Mouse (Mus musculus) G1E (cell line): ENCODE results near the gene Rara.

ENCODE experiments used
- CTCF ChIP-seq: IDR thresholded peaks from 2 replicates; pipeline ENCODE4 v1.5.1; 2012; ENCODE audit warnings: low read depth, low read length, inconsistent platforms, mixed read lengths
- GATA1 ChIP-seq: IDR thresholded peaks from 2 replicates; pipeline ENCODE4 v1.6.1; 2012; ENCODE audit warnings: borderline replicate concordance, low read length, inconsistent platforms, mixed read lengths
- GATA2 ChIP-seq: IDR thresholded peaks from 2 replicates; pipeline ENCODE4 v1.6.1; 2012; ENCODE audit warnings: low read depth, low read length, inconsistent platforms, borderline replicate concordance
- POLR2AphosphoS5 ChIP-seq: IDR thresholded peaks from 2 replicates; pipeline ENCODE4 v1.6.1; 2012; ENCODE audit warnings: low read depth, low read length, inconsistent platforms; ENCODE audit not compliant: insufficient replicate concordance
- TAL1 ChIP-seq: conservative IDR thresholded peaks from 2 replicates; pipeline ENCODE4 v1.6.1; 2012; ENCODE audit warnings: low read depth, low read length, inconsistent platforms, mixed read lengths

DNA sequence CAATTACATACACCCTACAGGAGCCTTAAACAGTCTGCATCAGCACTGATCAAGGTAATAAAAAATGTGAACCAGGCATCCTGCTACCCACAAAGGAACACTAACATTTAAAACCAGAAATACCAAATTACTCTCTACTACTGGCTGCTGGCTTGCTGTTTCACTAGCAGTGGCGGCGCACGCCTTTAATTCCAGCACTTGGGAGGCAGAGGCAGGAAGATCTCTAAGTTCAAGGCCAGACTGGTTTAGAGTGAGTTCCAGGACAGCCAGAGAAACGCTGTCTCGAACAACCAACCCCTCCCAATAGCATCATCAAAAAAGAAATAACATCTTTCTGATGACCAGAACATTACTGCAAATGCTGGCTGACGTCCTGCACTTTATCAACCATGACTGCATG, 92.2 kb downstream of the Rara start:
- TF ChIP-seq CTCF, result no peak
- no peak for TF ChIP-seq GATA2
- TF ChIP-seq TAL1, result no peak
- no peak for TF ChIP-seq POLR2AphosphoS5
- TF ChIP-seq GATA1, result no peak
